Mouse (Mus musculus): ENCODE data around the gene Cfap221. TPM values are rescaled to one million over a fixed set of nuclear protein-coding genes. Genes with fewer than 3 reads are reported as not detected.
A peak's percentile ranks its signal among the peaks of the same experiment; 100 is the strongest.

The Cfap221 gene
- total RNA-seq, 2 experiments from 2014 or later, result not detected

DNA sequence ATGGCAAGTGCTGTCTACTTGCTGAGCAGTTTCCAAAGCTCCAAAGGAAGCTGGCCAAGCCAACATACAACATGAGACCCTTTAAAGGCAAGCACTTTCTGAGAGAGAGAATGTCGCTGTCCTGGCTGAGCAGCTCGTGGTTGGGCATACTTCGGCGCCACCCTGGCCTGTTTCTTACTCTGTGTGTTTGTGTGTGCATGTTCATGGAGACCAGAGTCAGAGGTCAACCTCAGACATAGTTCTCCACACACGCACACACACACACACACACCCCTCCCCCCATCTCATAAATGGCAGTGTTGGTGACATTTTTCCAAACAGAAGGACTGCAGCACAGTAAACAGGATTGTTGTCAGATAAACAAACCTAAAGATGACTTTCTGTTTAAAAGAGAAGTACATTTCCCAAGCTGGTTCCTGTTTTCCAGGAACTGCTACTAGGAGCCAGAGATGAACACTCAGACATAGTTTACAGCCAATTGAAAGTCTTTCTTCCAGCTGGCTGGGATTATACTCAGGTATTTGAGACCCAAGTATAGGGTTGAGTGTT lies 80.1 kb downstream of the Cfap221 start:
- TF ChIP-seq CTCF (IDR thresholded peaks at IDR 0.05), result no peak
- Histone ChIP-seq H3K27ac (no peak overlapping the region), H3K4me3 (no peak overlapping the region)
- no peak for DNase-seq
- intact Hi-C loops (cut with DNase I), result no loop called here

DNA sequence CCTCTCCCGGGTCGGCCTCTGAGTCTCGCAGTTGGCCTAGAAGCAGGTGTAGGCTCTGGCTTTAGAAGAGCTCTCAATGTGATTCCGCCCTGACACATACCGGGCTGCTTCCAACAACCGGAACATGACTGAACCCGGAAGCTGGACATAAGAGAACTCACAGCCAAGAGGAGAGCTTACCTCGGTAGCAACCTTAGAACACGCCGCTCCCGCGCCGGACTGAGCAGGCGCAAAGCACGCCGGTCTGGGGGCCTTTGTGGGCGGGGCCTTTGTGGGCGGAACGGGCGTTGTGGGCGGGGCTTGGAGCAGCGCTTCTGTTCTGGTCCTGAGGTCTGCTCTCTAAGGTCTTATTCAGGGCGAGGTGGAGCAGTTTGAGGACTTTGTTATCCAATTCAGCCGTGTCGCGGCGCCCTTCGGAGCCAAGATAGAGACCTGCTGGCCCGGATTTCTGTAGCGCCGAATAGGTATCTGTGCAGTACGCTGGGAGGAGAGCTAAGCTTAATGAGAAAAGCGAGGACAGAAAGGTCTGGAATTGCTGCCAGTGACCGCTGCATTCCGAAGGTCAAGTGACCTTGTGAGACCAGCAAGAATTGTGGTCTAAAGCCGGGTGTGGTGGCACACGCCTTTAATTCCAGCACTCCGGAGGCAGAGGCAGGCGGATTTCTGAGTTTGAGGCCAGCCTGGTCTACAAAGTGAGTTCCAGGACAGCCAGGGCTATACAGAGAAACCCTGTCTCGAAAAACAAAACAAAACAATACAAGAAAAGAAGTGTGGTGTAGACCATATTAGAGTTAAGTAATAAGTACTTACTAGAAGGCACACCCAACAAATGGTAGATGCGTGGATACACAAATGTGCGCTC lies 83.8 kb downstream of the Cfap221 start, which contains the start of gene Tmem177:
Tmem177 (minus strand) TSS at position 256 of the 862 bp plus-strand sequence.
- intact Hi-C loops (cut with DNase I), result loop anchor here (2.0 kb wide), 1 partner anchor 76 kb away; the partner anchor contains the start of gene Ptpn4
- peak; percentile 97 for DNase-seq
- TF ChIP-seq CTCF (IDR thresholded peaks at IDR 0.05), result no peak
- Histone ChIP-seq H3K4me3 (peak within 1 kb of the TSS; percentile 73), H3K27ac (peak within 1 kb of the TSS; percentile 87)

DNA sequence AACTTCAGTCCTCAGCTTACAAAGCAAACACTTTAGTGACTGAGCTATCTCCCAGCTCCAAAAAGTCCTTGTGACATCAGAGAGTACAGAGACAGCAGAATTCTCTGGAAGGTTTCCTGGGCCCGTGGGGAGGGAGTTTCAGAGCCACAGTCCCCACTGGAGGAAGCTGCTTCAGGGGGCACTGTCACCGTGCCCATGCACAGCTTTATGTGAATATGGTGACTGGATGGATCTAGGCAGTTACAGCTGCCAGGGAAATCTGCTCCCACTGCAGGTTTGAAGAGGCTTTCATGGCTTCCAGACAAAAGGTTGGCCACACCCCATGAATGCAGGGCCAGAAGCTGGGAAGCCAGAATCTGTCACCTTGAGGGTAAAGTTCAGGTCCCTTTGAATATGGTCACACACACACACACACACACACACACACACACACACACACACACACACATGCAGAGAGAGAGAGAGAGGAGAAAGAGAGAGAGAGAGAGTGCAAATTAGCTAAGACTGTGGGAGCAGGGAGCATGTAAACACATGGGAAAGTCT lies 89.8 kb downstream of the Cfap221 start:
- Histone ChIP-seq H3K27ac (no peak overlapping the region), H3K4me3 (no peak overlapping the region)
- no peak for DNase-seq
- TF ChIP-seq CTCF (IDR thresholded peaks at IDR 0.05), result no peak
- intact Hi-C loops (cut with DNase I), result loop anchor here (5.0 kb wide), 1 partner anchor 90 kb away; no protein-coding TSS in a partner anchor

DNA sequence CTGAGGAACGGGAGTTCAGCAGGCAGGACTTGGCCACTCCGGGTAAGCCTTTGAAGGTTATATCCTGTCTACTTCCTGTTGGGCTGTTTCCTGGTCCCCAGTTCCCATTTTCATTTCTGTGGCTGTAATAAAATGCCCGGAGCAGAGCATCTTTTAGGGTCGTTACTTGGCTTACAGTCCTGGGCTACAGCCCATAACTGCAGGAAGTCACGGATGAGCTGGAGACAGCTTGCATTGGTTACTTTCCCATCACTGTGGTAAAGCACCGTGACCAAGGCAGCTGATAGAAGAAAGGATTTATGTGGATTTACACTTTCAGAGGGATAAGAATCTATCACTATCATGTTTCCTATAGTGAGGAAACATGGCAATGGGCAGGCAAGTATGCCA lies 93.8 kb downstream of the Cfap221 start:
- intact Hi-C loops (cut with DNase I), result no loop called here

DNA sequence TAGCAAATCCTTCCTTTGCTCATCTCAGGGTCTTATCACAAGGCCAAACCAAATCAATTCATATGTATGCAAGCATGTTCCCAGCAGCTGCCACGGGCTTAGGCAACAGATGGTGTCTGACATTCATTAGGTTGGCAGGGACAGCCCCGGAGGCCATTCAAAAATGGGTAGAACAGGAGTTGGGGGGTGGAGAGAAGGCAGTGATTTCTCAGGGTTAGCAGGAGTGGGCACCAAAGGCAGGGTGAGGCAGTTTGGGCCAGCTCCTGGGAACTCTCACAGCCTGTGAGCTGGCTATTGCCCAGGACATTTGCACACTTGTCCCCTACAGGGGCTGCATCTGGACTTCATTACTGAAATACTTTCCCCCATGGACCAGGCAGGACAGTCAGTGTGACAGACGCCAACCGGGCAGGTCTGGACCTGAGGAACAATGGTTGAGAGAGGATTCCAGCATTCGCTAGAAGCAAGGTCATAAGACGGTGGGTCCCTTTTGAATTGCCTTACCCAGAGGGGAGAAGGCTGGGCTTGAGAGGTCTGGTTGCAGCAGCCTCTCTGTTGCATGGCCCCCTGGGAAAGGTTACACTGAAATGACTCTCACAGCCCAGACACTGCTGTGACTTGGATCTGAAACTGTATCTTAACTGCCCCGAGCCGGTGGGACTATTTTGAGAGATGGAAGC lies 94.3 kb downstream of the Cfap221 start:
- intact Hi-C loops (cut with DNase I), result no loop called here
- H3K4me3 ChIP-seq, result peak overlapping the region; percentile 58
- no peak for TF ChIP-seq CTCF (IDR thresholded peaks at IDR 0.05)
- peak; percentile 63 for DNase-seq
- H3K27ac ChIP-seq, result peak overlapping the region; percentile 82

More for the DNA sequence above, 93.8 kb downstream of the Cfap221 start:
- H3K4me3 ChIP-seq, result peak overlapping the region; percentile 58
- H3K27ac ChIP-seq, result peak overlapping the region; percentile 82
- no peak for TF ChIP-seq CTCF (IDR thresholded peaks at IDR 0.05)
- DNase-seq, result no peak

DNA sequence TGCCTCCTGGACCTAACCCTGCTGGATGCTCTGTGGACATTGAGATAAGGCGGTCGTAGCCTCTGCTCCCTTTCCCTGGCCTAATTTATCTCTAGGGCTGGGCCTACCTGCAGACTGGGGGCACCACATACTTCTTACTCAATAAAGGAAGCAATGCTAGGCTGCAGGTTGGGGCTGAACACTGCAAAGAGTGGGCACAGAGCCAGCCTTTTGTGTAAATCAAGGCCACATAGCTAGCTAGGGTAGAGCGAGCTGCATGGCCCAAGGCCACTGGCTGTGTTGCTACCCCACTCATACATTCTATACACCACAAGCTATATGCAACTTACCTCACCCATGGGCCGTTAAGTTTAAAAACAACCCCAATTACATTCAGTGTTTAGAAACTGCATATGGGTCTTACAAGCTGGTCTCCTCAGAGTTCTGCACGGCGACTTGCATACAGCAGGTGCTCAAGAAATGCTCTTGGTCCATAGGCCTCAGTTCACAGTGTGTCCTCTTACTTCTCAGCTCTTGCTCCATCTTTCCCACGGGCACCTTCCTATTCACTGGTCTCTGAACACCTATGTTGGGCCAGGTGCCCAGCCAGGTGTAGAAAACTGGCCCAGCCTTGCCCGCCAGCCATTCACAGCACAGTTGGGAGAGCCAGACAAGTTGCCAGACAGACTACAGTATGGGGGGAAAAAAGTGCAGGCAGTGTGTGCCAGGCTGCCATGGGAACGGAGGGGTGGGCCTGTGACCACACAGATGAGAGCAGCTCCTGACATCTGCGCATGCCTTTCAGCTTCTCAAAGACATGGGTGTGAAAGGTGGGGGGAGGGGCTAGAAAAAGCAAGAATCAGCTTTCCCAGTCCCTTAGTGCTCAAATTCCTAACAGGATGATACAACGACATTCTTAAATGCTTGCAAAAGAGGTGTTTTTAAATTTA lies 97.6 kb downstream of the Cfap221 start:
- Histone ChIP-seq H3K27ac (no peak overlapping the region), H3K4me3 (no peak overlapping the region)
- no peak for TF ChIP-seq CTCF (IDR thresholded peaks at IDR 0.05)
- no peak for DNase-seq
- intact Hi-C loops (cut with DNase I), result no loop called here

DNA sequence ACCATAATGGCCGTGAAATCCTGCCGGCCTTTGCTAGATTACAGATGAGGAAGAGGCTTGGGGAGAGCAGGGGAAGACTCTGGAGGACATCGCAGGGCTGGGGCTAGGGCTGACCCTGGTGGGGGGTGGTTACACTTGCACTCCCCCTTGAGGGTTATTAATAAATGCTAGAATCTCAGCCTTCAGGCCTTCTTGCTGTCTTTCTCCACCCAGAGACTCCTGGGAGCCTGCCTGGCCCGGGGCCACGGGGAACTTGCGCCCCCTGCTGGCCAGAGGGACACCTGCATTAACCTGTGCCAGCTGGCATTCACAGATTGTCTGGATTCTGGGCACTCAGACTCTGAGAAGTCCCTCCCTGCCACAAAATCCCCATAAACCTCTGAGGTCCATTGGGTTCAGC lies 102.1 kb downstream of the Cfap221 start:
- peak; percentile 87 for TF ChIP-seq CTCF (IDR thresholded peaks at IDR 0.05)
- peak; percentile 59 for DNase-seq
- no peak overlapping the region for H3K27ac ChIP-seq
- H3K4me3 ChIP-seq, result no peak overlapping the region
- intact Hi-C loops (cut with DNase I), result loop anchor here (5.0 kb wide), 1 partner anchor 78 kb away; no protein-coding TSS in a partner anchor

DNA sequence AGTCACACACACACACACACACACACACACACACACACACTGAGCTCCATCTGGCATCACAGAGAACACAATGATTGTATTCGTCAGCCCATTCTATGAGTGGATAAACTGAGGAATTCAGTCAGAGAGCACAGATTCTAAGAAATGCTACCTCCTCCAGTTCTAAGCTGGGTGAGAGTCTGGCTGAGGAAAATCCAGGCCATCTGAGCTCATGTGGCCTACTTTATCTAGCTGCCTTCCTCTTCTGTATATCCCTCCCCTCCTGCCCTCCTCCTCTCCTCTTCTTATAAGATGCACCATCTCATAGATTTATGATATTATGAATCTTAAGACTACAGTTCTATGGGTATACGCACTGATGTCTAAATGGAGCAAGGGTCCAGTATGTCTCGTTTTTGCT lies 103.4 kb downstream of the Cfap221 start:
- no peak for DNase-seq
- TF ChIP-seq CTCF (IDR thresholded peaks at IDR 0.05), result no peak
- intact Hi-C loops (cut with DNase I), result loop anchor here (5.0 kb wide), 1 partner anchor 76 kb away; no protein-coding TSS in a partner anchor

DNA sequence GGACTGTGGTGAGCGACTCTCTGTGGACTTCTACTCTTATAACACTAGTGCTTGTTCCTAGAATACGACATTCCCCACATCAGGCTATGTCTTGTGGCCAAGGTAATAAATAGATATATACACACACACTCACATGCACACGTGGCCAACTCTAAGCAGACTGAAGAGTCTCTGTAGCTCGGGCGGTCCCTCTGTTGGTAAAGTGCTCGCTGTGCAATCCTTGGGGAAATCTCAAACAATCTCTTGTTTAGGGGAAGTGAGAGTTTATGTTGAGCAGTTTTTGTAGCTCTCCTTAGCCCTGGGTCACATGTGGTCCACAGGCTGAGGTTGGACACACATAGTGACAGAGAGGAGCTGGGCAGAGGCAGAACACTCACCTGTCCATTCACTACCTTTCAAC lies 104.1 kb downstream of the Cfap221 start:
- no peak overlapping the region for H3K27ac ChIP-seq
- intact Hi-C loops (cut with DNase I), result loop anchor here (5.0 kb wide), 1 partner anchor 76 kb away; no protein-coding TSS in a partner anchor
- H3K4me3 ChIP-seq, result no peak overlapping the region
- TF ChIP-seq CTCF (IDR thresholded peaks at IDR 0.05), result no peak
- no peak for DNase-seq

More for the DNA sequence above, 103.4 kb downstream of the Cfap221 start:
- H3K4me3 ChIP-seq, result no peak overlapping the region
- H3K27ac ChIP-seq, result no peak overlapping the region

DNA sequence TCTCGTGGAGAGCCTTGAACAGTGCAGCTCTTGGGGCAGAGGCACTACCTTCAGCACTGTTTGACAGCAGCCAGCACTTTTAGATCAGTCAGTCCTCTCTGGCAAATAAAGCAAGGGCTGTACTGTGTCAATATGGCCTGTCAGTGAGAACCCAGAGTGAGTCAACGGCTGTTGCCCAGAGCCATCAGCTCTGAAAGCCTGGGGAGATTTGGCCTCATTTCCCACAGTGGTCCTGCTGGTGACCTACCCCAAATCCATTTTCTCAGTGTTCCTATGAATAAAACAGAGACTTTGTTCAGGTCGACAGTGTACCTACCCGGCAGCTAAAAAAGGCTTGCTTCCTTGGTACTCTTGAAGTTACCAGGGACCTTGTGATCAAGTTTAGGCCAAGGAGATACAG lies 105.2 kb downstream of the Cfap221 start:
- H3K27ac ChIP-seq, result no peak overlapping the region
- intact Hi-C loops (cut with DNase I), result loop anchor here (5.0 kb wide), 1 partner anchor 75 kb away; no protein-coding TSS in a partner anchor
- no peak for DNase-seq
- TF ChIP-seq CTCF (IDR thresholded peaks at IDR 0.05), result no peak
- no peak overlapping the region for H3K4me3 ChIP-seq

DNA sequence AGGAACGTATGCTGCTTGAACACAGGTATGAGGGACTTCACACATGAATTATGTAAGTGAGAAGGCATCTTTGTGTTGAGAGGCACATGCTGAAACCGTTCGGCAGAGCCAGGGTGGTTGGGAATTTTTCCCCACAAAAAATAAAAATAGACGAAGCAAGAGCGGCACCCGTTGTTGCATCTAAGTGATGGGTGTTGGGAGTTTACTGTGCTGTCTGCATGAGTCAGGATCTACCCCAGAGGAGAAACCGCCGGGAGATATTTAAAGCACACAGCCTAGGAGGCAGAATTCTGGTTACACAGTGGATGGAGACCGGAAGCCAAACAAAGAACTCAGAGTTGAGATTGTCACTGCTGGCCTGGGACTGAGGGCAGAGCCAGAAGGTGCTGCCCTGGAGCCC lies 105.9 kb downstream of the Cfap221 start:
- Histone ChIP-seq H3K4me3 (no peak overlapping the region), H3K27ac (no peak overlapping the region)
- TF ChIP-seq CTCF (IDR thresholded peaks at IDR 0.05), result no peak
- intact Hi-C loops (cut with DNase I), result loop anchor here (5.0 kb wide), 1 partner anchor 74 kb away; no protein-coding TSS in a partner anchor
- no peak for DNase-seq

Data from gastrocnemius, adult 2 months (tissue).